Mouse (Mus musculus): Measurements from ENCODE around the gene Ahr.

GRCm38 (mm10) chr12:35495195-35495594 is 39.6 kb downstream of the Ahr start:
- TF ChIP-seq CTCF (IDR thresholded peaks at IDR 0.05; ENCODE audit: insufficient read depth, low read depth, low read length) (no peak), POLR2A (IDR thresholded peaks at IDR 0.05; ENCODE audit: insufficient read depth, low read depth, low read length) (no peak)

All from olfactory bulb, adult 2 months (tissue).